Mouse (Mus musculus) megakaryocyte, adult 5-6 weeks (primary cell): ENCODE results near the gene Tbx21. TPM values are rescaled to one million over a fixed set of nuclear protein-coding genes. Genes with fewer than 3 reads are reported as not detected.

ENCODE experiments used
- ATAC-seq: 2 replicates; pipeline ENCODE4 v1.8.0; 2016; ENCODE audit warnings: mild to moderate bottlenecking, inconsistent platforms; ENCODE audit not compliant: poor library complexity, severe bottlenecking
- total RNA-seq, 2 experiments: library from RNA; stranded (forward) in 1 of 2; stranded (reverse) in 1 of 2; fragments of 153-499, 151-499 nt in 1 of 2; fragments of 221-1000, 200-1000 nt in 1 of 2; gene quantifications; 2 replicates each; pipeline versions ENCODE4 v1.2.3 to v1.2.4; 2015 to 2017

The Tbx21 gene
- total RNA-seq, 2 experiments from 2014 or later = 0.58 to 1.1 TPM

DNA sequence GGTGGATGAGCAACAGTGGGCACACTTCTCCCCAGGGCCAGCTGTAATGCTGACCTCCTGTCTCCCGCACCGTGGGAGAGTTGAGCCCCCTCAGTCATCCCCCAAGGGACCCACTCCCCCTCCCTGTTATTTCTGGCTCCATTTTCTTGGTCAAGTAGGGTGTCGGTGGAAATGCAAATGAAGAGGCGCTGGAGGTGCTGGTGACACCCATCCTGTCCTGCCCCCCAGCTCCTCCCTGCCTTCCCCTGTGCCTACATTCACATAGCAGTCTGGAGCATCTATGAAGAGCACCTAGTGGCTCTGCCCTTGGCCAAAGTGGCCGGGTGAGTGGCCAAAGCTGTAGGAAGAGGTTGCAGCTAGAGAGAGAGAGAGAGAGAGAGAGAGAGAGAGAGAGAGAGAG lies 18.1 kb upstream of the Tbx21 start:
- no peak for ATAC-seq

- ATAC-seq = no peak
These were observed 17.1 kb upstream of the Tbx21 start for GRCm38 (mm10) chr11:97132185-97132584.

- ATAC-seq = no peak
These were observed 16.6 kb upstream of the Tbx21 start for GRCm38 (mm10) chr11:97131683-97132082.

GRCm38 (mm10) chr11:97130318-97130717 lies 15.2 kb upstream of the Tbx21 start:
- ATAC-seq = no peak

- no peak for ATAC-seq
These were observed 13.8 kb upstream of the Tbx21 start for GRCm38 (mm10) chr11:97128956-97129355.

GRCm38 (mm10) chr11:97127470-97128223 lies 12.5 kb upstream of the Tbx21 start:
- no peak; the same call in 1 of the 2 replicates for ATAC-seq

GRCm38 (mm10) chr11:97126645-97127468 lies 11.7 kb upstream of the Tbx21 start:
- peak; percentile 92 for ATAC-seq

GRCm38 (mm10) chr11:97124266-97125036 lies 9.3 kb upstream of the Tbx21 start:
- ATAC-seq = no peak

DNA sequence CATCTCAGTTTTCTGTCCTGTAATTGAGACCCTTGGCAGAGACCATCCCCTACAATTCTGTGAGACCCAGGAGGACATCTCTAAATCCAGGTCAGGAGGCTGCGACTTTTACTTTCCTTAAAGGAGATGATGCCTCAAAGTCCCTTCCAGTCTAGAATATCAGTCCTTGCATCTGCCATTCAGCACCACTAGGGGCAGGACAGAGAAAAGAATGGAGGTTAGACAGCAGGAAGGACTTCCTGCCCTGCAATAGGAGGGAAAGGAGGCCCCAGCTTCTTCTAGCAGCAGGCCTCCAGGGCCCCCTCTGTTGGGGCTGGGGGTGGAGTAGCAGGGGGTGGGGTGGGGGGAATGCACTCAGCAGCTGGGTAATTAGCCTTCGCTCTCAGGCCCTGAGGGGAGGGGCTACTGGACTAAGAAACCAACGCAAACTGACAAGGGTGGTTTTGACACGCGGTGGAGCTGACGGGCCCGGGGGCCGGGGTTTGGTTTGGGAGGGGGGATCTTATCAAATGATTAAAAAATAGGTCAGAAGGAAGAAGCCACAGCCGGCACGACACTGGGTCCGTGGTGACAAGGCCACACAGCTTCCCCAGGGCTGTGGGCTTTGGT lies 8.3 kb upstream of the Tbx21 start:
- ATAC-seq = no peak

DNA sequence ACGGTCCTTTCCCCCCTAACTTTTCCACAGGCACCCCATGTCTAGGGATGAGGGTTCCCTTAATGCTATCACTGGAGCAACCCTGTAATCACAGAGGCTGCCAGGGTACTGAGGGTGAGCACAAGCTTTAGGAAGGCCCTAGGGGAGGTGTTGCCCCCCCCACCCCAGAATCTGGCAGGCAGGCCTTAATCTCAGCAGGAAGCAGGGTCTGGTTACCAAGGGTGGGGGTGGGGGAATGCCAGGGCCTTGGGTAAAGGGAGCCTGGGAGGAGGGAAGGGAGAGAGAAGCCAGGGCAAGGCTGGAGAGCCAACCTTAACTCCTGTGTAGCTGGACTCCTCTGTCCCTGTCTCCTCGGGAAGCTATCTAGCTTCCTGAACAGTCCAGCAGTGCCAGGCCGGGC lies 5.5 kb upstream of the Tbx21 start:
- ATAC-seq = no peak

DNA sequence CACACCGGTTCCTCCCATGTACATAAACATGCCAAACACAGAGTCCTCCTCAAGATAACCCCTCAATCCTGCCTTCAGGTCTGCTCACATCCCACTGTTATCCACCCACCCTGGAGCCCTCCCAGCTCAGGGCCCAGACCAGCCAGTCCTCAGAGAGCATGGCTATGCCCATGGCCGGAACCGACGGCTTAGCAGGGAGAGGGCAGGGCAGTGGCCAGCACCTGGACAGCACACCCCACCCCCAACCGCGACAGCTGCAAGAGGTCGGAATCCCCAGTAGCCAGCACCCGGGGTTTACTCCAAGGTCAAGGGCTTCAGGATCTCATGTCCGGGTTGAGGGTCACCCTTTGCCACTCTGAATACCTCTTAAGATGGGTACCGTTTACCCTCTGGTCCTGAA lies 5.1 kb upstream of the Tbx21 start:
- no peak for ATAC-seq

- peak; percentile 47 for ATAC-seq
These were observed 666 bp upstream of the Tbx21 start for GRCm38 (mm10) chr11:97115797-97116196.

DNA sequence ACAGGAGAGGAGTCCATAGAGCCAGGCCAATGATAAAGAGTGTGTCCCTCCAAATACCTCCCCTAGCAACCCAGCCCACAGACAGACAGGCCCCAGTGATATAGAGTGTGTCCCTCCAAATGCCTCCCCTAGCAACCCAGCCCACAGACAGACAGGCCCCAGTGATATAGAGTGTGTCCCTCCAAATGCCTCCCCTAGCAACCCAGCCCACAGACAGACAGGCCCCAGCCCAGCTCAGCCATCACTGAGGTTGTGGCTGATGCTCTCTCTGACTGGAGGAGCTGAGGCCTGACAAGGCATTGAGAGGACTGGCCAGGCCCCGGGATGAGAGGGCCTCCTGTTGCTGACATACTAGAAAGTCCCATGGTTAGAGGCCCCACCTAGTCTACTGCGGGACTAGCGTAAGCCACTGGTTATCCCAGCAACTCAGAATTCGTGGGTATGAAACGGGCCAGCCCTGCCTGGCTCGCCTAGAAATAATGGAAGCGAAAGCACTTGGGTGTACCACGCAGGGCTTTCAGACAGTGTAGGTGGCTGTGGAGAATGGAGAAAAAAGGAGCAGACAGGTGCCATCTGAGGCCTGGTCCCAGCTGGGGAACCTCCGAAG lies 2.5 kb downstream of the Tbx21 start:
- ATAC-seq = no peak

DNA sequence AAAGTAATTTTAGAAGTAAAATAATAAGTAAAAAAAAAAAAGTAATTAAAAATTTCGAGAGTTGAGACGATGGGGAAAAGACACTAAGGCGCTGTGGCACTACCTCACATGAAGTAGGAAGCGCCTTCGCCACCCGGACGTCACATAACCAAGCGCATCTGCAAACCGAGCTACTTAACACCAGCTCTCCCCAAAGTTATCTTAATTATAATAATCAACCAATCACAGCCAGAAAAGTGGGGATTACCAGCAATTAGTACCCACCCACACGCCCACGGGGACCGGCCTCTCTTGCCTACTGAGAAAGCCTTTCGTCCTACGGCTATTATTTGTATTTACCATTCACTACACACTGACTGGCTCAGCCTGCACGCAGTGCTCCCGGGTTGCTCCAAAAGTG lies 6.2 kb downstream of the Tbx21 start:
- ATAC-seq = no peak

DNA sequence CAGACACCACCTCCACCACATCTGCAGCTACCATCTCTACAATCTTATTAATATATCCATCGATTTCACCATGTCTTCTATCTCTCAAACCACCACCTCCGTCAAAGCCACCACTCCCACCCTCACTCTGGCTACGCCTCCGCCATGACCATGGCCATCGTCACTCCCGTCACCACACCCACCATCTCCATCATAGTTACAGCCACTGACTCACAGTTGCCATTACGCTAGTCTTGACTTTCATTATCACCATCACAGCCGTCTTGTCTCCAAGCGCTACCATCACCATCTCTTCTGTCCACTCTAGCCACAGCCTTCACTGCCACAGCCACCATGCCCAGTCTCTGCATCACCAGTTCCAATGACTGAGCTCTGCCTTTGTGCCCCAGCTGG lies 11.0 kb downstream of the Tbx21 start:
- ATAC-seq = 0 out of 2 replicates have a peak, but pooled peaks have one; percentile 16

GRCm38 (mm10) chr11:97103163-97104090 lies 11.7 kb downstream of the Tbx21 start:
- ATAC-seq = peak; percentile 64

DNA sequence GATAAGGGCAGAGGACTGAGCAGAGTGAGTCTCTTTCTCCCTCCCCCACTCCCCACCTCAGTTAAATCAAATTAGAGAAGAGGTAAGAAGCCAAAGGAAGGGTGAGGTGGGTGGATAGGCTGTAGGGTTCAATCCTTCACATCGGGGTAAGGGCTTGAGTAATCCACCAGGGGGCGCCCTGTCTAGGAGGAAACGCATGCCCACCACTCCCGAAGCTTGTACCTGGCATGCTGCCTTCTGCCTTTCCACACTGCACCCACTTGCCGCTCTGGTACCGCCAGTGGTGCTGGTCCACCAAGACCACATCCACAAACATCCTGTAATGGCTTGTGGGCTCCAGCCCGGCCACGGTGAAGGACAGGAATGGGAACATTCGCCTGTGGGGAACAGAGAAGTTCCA lies 13.4 kb downstream of the Tbx21 start:
- peak; percentile 79 for ATAC-seq

GRCm38 (mm10) chr11:97098791-97099190 lies 16.3 kb downstream of the Tbx21 start:
- no peak for ATAC-seq

DNA sequence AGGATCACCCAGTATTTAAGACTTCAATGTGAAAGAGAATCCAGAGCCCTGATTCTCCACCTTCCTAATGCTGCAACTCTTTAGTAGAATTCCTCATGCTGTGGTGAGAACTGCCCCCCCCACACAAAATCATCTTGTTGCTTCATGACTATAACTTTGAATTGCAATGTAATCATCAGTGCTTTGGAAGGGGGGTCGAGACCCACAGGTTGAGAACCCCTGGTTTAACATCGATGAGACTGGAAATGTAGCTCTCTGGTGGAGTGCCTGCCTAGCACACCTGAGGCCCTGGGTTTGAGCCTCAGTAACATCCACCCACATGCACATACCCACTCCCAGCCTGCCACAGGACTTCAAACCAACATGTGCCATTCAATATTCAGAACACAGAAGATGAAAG lies 20.5 kb downstream of the Tbx21 start:
- no peak for ATAC-seq
